Mouse (Mus musculus) embryonic facial prominence, embryonic 14.5 days (tissue): ENCODE data around the gene Il2rg. TPM values are rescaled to one million over a fixed set of nuclear protein-coding genes. Genes with fewer than 3 reads are reported as not detected.

Experiments used
- ATAC-seq: fragments of 200-750 bp; cut with Nextera tagmentation; 2 replicates; pipeline ENCODE4 v1.8.0; 2017; ENCODE audit warnings: low read depth, moderate number of reproducible peaks, moderate TSS enrichment
- DNase-seq: peaks from one replicate; pipeline ENCODE4 v3.0.0-alpha.2; 2015; ENCODE audit warnings: low spot score
- H3K27ac ChIP-seq: fragments of 300-500 bp; sonication (generic); replicated peaks from 2 replicates; pipeline ENCODE4 v1.5.1; 2014; ENCODE audit warnings: low read depth, mild to moderate bottlenecking, low read length, moderate library complexity
- H3K27me3 ChIP-seq: fragments of 300-500 bp; sonication (generic); replicated peaks from 2 replicates; pipeline ENCODE4 v1.6.1; 2014; ENCODE audit warnings: low read length; ENCODE audit not compliant: control insufficient read depth, insufficient read depth
- H3K36me3 ChIP-seq: fragments of 300-500 bp; sonication (generic); 2 replicates; pipeline ENCODE4 v1.6.1; 2014; ENCODE audit warnings: low read length, mixed read lengths; ENCODE audit not compliant: control insufficient read depth, insufficient read depth
- H3K4me1 ChIP-seq: fragments of 300-500 bp; sonication (generic); 2 replicates; pipeline ENCODE4 v1.6.1; 2014; ENCODE audit warnings: antibody characterized with exemption, low read length; ENCODE audit not compliant: control insufficient read depth, insufficient read depth
- H3K4me2 ChIP-seq: fragments of 300-500 bp; sonication (generic); 2 replicates; pipeline ENCODE4 v1.6.1; 2014; ENCODE audit warnings: low read depth, mild to moderate bottlenecking, low read length, moderate library complexity, mixed read lengths
- H3K4me3 ChIP-seq: fragments of 300-500 bp; sonication (generic); 2 replicates; pipeline ENCODE4 v1.5.1; 2014; ENCODE audit warnings: low read depth, mild to moderate bottlenecking, low read length
- H3K9ac ChIP-seq: fragments of 300-500 bp; sonication (generic); 2 replicates; pipeline ENCODE4 v1.6.1; 2014; ENCODE audit warnings: low read depth, mild to moderate bottlenecking, low read length, moderate library complexity, mixed read lengths
- H3K9me3 ChIP-seq: fragments of 300-500 bp; sonication (generic); 2 replicates; pipeline ENCODE4 v1.6.1; 2016; ENCODE audit warnings: low read length; ENCODE audit not compliant: control insufficient read depth
- WGBS: fragments of 180-500 bp; shearing (Covaris S2); extraction: QIAGEN DNeasy Blood & Tissue Kit; methylation state at CpG from one replicate; pipeline ENCODE4 v1.1.7; 2014; 5-methylcytosine and 5-hydroxymethylcytosine counted together
- polyA plus RNA-seq: library from polyadenylated mRNA; unstranded; fragments of >200 nt; fragmentation: Nextera tagmentation; extraction: Ambion mirVana; gene quantifications from 2 replicates; pipeline ENCODE4 v1.2.1, GENCODE M21; 2014

Il2rg gene
- polyA plus RNA-seq, 1 experiment from 2014 or later: 12.6 TPM

DNA sequence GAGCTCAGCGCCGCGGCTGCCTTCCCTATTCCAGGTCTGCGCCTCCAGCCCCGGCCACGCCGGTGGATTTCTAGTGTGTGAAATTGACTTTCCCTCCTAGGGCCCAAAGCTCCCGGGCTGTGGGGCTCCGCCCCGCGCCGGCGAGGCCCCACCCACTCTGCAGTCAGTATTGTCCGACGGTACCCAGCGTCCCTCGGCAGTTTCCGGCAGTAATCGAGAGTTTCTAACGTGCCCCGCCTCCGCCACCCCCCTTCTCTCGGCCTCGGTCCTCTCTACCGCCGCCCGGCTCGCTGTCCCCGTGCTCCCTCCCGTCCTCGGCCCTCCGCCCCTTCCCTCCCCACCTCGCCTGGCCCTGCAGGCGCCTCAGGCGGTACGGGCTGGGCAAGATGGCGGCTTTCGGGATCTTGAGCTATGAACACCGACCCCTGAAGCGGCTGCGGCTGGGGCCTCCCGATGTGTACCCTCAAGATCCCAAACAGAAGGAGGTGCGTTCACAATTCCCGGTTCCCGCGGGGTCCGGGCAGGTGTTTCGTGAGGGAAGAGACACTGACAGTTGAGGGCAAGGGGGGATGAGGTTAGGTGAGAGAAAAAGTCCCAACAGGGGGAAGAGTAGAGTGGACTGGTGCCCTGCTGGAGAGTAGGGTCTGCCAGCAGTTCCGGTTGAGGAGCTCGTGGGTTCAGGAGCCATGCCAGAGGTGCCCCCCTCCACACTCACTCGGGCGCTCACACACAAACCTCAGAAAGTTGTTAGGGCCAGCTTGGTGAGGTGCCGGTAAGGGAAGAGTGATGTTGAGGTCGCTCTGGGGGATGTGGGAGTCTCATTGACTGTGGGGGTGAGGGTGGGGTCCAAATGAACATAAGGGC lies 6.1 kb upstream of the Il2rg start, which contains the start of gene Med12:
TSS of gene Med12 (plus strand) at position 156 of the 864 bp plus-strand sequence.
- Histone ChIP-seq H3K4me2 (peak within 1 kb of the TSS; percentile 57), H3K27me3 (peaks cover 6% of the 10 kb centered on the region; the same call in 1 of the 2 replicates), H3K4me1 (no peaks in the 10 kb centered on the region), H3K27ac (peak within 1 kb of the TSS; percentile 61), H3K36me3 (peaks cover 24% of the 10 kb centered on the region), H3K4me3 (peak within 1 kb of the TSS; percentile 58), H3K9ac (peak within 1 kb of the TSS; percentile 76), H3K9me3 (no peaks in the 10 kb centered on the region)
- 16% methylated on average over 40 of the region's 54 CpGs for WGBS
- DNase-seq (peak; percentile 95), ATAC-seq (peak; percentile 98)

GRCm38 (mm10) chrX:101273410-101273809 lies 5.4 kb upstream of the Il2rg start:
- Histone ChIP-seq H3K27ac (peak overlapping the region; percentile 52; the same call in 1 of the 2 replicates), H3K36me3 (peaks cover 17% of the 10 kb centered on the region), H3K9ac (peak overlapping the region; percentile 76), H3K9me3 (no peaks in the 10 kb centered on the region), H3K4me3 (peak overlapping the region; percentile 58), H3K4me2 (peak overlapping the region; percentile 57; the same call in 1 of the 2 replicates), H3K4me1 (no peaks in the 10 kb centered on the region), H3K27me3 (peaks cover 6% of the 10 kb centered on the region; the same call in 1 of the 2 replicates)
- WGBS: 25% methylated on average over 6 of the region's 6 CpGs
- DNase-seq (no peak), ATAC-seq (no peak)

GRCm38 (mm10) chrX:101268755-101269124 lies 685 bp upstream of the Il2rg start, which contains the start of gene Gm20489:
Gene Gm20489, minus strand, starts transcription at chrX:101269023.
- Histone ChIP-seq H3K36me3 (no peaks in the 10 kb centered on the region), H3K4me2 (no peak within 1 kb of the TSS), H3K4me3 (no peak within 1 kb of the TSS), H3K27ac (no peak within 1 kb of the TSS), H3K4me1 (no peaks in the 10 kb centered on the region), H3K9me3 (no peaks in the 10 kb centered on the region), H3K9ac (no peak within 1 kb of the TSS), H3K27me3 (peaks cover 7% of the 10 kb centered on the region; the same call in 1 of the 2 replicates)
- ATAC-seq (no peak), DNase-seq (no peak)
- WGBS: 51% methylated on average over 3 of the region's 3 CpGs

DNA sequence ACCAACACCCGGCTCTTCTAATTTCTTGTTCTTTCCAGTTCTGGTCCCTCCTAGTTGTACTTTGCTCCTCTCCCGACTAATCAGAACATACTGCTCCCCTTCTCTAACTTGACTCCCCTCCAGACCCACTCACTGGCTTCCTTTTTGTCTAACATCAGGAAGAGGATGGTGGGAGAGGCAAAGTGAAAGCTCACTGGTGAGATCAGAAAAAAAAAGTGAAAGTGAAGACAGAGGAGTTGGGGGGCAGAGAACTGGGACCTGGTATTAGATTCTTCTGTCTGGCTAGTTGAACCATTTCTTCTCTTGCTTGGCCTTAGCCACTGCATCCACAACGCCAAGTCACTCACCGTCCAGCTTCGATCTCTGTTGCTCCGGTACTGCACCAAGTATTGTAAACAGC lies 1.4 kb downstream of the Il2rg start:
- WGBS: 87% methylated on average over 6 of the region's 6 CpGs
- no peaks in the 10 kb centered on the region for H3K36me3 ChIP-seq
- no peak overlapping the region for H3K4me2 ChIP-seq
- H3K4me3 ChIP-seq: no peak overlapping the region
- no peak overlapping the region for H3K27ac ChIP-seq
- 0 out of 2 replicates have a peak, but pooled peaks cover 7% of the 10 kb centered on the region for H3K27me3 ChIP-seq
- no peaks in the 10 kb centered on the region for H3K4me1 ChIP-seq
- DNase-seq (no peak), ATAC-seq (no peak)
- no peak overlapping the region for H3K9ac ChIP-seq
- H3K9me3 ChIP-seq: no peaks in the 10 kb centered on the region

GRCm38 (mm10) chrX:101263892-101264291 lies 4.2 kb downstream of the Il2rg start, which contains the start of gene Gm614:
Gene Gm614, minus strand, starts transcription at chrX:101263992.
- no peak within 1 kb of the TSS for H3K27ac ChIP-seq
- no peak for DNase-seq
- 85% methylated on average over 1 of the region's 1 CpGs for WGBS
- H3K4me1 ChIP-seq: no peaks in the 10 kb centered on the region
- 0 out of 2 replicates have a peak, but pooled peaks cover 3% of the 10 kb centered on the region for H3K27me3 ChIP-seq
- no peaks in the 10 kb centered on the region for H3K9me3 ChIP-seq
- H3K4me2 ChIP-seq: no peak within 1 kb of the TSS
- 0 out of 2 replicates have a peak, but pooled peaks cover under 1% of the 10 kb centered on the region for H3K36me3 ChIP-seq
- H3K4me3 ChIP-seq: no peak within 1 kb of the TSS
- no peak for ATAC-seq
- no peak within 1 kb of the TSS for H3K9ac ChIP-seq

DNA sequence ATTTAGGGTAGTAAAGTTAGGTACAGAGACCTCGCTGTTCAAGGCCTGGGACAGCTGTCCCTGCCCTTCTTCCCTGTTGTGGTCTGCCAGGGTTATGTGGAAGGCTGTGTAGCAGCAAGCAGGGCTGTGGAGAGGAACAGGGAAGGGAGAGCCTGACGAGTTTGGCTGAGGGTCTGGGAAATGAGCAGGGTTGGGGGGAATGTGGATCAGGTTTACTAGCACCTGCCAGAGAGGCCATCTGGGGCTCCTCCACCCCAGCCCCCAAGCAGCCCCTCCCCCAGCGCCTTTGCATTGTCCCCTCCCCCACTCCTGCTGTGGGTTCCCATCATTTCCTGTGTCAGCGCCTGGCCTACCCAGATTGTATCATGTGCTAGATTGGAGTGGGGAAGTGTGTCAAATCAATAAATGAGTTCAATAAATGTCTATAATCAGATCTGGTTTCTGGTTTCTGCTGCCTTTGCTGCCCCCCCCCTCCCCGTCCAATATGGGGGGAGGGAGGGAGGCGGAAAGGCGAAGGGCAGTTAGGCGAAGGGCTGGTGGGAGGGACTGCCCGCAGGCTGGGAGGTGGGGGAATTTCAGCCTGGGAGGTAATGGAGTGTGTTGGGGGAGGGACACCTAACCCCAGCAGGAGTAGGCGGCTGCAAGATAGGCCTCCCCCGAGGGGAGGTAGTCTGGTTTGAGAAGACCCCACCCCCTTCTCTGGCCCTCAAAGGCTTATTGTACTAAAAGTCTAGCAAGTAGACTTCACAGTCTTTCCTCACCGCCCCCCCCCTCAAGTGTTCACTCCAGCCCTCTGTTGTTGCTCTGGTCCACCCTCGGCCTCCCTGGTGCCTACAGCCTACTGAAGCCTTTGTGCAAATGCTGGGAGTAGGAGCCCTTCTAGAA lies 7.4 kb downstream of the Il2rg start:
- DNase-seq (peak; percentile 86), ATAC-seq (peak; percentile 88)
- Histone ChIP-seq H3K9ac (no peak overlapping the region), H3K4me1 (no peaks in the 10 kb centered on the region), H3K27ac (peak overlapping the region; percentile 77), H3K4me2 (0 out of 2 replicates have a peak overlapping the region, but pooled peaks have one; percentile 10), H3K27me3 (0 out of 2 replicates have a peak, but pooled peaks cover 3% of the 10 kb centered on the region), H3K4me3 (no peak overlapping the region), H3K36me3 (0 out of 2 replicates have a peak, but pooled peaks cover 7% of the 10 kb centered on the region), H3K9me3 (no peaks in the 10 kb centered on the region)
- WGBS: 26% methylated on average over 9 of the region's 13 CpGs

GRCm38 (mm10) chrX:101256603-101257002 lies 11.5 kb downstream of the Il2rg start:
- H3K4me3 ChIP-seq: peak overlapping the region; percentile 53
- 82% methylated on average over 13 of the region's 13 CpGs for WGBS
- no peaks in the 10 kb centered on the region for H3K4me1 ChIP-seq
- no peaks in the 10 kb centered on the region for H3K9me3 ChIP-seq
- no peaks in the 10 kb centered on the region for H3K27me3 ChIP-seq
- peak overlapping the region; percentile 62 for H3K4me2 ChIP-seq
- ATAC-seq: no peak
- H3K36me3 ChIP-seq: 0 out of 2 replicates have a peak, but pooled peaks cover 7% of the 10 kb centered on the region
- no peak overlapping the region for H3K27ac ChIP-seq
- peak; percentile 36 for DNase-seq
- peak overlapping the region; percentile 25; the same call in 1 of the 2 replicates for H3K9ac ChIP-seq

- no peaks in the 10 kb centered on the region for H3K9me3 ChIP-seq
- 3% methylated on average over 20 of the region's 26 CpGs for WGBS
- peak; percentile 16; the same call in 1 of the 2 replicates for ATAC-seq
Observed at GRCm38 (mm10) chrX:101254740-101255139, 13.3 kb downstream of the Il2rg start.

More at GRCm38 (mm10) chrX:101254740-101255139, 13.3 kb downstream of the Il2rg start:
- Histone ChIP-seq H3K36me3 (0 out of 2 replicates have a peak, but pooled peaks cover 7% of the 10 kb centered on the region), H3K27ac (peak overlapping the region; percentile 68), H3K27me3 (no peaks in the 10 kb centered on the region), H3K4me2 (peak overlapping the region; percentile 62), H3K4me1 (no peaks in the 10 kb centered on the region), H3K4me3 (peak overlapping the region; percentile 53), H3K9ac (peak overlapping the region; percentile 69)
- no peak for DNase-seq
